Mouse (Mus musculus) lung, postnatal 0 days (tissue): ENCODE measurements around the gene Tmem203.

Experiments
- CTCF ChIP-seq: IDR thresholded peaks from 2 replicates; pipeline ENCODE4 v1.5.1; 2016; ENCODE audit warnings: antibody characterized with exemption, mild to moderate bottlenecking
- EP300 ChIP-seq: IDR thresholded peaks from 2 replicates; pipeline ENCODE4 v1.6.1; 2016; ENCODE audit warnings: antibody characterized with exemption, mild to moderate bottlenecking, control low read depth

- TF ChIP-seq CTCF: no peak
- no peak for TF ChIP-seq EP300
Observed at GRCm38 (mm10) chr2:25263623-25264285, 8.5 kb downstream of the Tmem203 start.
